Mouse (Mus musculus) left cerebral cortex, adult 8-10 months (tissue): ENCODE data around the gene Dcaf1. TPM values are rescaled to one million over a fixed set of nuclear protein-coding genes. Genes with fewer than 3 reads are reported as not detected.

Experiments
- DNase-seq, 2 experiments: peaks; one replicate each; pipeline ENCODE4 v3.0.0; 2022; ENCODE audit warnings: low spot score in 2 of 2
- total RNA-seq, 4 experiments: library from RNA; stranded (reverse); gene quantifications; 2 replicates each; pipeline ENCODE4 v1.2.4; 2022

The Dcaf1 gene
- total RNA-seq, 4 experiments from 2014 or later = 29.7 to 34.9 (median 32.1) TPM

DNA sequence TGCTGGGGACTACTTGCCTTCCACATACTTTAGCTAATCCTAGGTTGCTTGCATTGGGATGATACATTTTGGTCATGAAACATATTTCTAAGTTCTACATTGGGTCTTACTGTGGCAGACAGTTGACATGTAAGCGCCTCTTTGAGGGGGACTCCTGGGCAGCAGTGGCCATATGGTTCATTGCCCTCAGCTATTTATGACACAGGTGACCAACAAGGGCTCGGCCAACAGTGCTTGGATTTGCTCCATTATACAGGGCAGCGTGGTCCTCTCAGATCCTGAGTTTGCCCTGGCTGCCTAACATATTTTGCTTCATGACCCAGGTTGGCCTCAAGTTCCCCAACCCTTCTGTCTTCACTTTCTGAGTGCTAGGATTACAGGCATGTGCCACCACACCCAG is 55.0 kb downstream of the Dcaf1 start:
- no peak for DNase-seq

DNA sequence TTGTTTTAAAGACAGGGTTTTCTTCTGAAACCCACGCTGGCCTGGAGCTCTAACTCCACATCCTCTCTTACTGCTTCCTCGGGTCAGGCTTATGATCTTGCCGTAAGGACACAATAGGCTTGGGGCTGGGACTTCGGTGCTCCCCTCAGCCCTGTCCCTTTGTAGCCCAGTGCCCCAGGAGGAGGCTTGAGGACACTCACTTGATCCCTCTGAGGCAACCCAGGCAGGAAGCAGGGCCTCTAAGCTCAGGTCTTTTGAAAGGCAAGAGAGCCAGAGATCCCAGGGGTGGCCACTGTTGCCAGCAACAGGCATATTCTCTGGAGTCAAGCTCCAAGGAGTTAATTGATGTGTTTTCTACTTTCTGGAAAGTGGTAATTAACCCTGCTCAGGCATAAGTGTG is 57.8 kb downstream of the Dcaf1 start:
- no peak for DNase-seq

DNA sequence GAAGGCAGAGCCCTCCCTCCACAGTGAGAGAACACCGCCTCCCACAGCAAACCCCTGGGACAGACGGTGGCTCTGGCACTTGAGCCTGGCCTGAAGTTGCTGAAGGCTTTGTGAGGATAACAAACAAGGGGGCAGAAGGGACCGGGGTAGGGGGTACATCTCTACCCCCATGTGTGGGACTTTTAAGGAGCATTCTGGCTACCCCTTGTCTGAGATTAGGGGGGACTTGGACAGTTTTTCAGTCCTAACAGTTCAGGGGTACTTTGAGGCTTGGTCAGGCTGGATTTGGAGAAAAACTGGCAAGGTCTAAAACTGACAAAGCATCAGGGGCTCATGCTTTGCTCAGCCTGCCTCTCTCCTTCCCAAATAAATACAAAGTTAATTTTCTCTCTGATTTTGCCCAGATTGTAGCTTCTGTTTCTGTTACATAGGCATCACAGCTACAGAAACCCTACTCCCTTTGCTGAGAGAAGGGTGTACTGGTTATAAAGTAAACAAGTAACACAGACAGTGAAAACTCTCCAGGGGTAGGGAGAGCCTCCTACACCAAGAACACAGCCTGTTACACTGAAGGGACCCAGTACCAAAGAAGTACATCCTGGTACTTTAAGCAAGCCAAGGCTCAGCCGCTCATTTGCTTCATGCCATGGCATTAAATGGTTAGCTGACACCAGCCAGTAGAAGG is 59.5 kb downstream of the Dcaf1 start:
- no peak for DNase-seq

DNA sequence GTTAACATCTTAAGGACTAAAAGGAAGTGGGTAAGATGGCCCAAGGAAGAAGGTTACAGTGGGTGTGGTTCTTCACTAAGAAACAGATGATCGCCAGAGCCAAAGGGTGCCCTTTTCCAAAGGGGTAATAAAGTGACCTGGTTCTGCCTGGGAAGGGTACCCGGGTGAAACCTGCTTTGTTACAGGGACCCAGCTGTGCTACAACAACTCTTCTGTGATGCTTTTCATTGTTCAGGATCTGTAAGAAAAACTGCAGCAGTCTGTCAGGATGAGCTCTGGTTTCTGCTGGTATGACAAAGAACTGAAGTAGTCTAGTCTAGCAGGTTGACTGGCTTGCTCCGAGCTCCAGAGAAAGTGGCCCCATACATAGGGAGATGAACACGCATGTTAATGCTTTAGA is 60.5 kb downstream of the Dcaf1 start:
- DNase-seq = no peak

DNA sequence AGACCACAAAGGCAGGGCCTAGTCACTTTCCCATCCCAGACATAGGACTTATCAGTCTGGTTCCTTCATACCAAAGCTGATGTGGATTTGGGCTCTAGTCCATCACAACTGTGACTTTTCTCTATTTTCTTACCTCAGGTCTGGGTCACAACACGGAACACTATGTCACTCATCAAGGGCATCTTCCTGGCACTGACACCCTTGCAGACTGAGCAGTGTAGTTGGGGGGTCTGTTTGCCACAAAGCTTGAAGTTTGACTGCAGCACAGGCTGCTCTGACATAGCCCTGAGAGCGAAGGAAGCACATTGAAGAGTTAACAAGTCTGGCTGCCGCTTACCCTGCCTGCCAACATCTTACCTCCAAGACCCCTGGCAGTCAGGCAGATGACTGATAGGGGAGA is 61.4 kb downstream of the Dcaf1 start:
- no peak for DNase-seq

DNA sequence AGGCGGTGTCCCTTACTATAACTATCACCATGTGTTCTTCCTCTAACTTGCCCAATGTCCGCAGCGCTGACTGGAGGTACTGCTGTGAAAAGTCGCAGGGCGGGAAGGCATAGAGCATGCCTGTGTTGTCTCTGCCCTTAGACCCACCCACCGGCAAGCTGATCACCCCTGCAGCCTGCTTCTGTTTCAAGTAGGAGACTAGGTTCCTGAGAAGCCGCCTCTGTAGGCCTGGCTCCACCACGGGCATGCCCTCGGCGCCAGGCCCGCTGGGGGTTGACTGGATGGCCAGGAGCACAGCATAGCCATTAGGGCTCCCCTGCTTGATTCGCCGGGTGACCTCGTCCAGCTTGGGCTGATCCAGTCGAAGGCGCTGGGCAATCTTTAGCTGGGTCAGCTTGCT is 62.6 kb downstream of the Dcaf1 start:
- DNase-seq = no peak

DNA sequence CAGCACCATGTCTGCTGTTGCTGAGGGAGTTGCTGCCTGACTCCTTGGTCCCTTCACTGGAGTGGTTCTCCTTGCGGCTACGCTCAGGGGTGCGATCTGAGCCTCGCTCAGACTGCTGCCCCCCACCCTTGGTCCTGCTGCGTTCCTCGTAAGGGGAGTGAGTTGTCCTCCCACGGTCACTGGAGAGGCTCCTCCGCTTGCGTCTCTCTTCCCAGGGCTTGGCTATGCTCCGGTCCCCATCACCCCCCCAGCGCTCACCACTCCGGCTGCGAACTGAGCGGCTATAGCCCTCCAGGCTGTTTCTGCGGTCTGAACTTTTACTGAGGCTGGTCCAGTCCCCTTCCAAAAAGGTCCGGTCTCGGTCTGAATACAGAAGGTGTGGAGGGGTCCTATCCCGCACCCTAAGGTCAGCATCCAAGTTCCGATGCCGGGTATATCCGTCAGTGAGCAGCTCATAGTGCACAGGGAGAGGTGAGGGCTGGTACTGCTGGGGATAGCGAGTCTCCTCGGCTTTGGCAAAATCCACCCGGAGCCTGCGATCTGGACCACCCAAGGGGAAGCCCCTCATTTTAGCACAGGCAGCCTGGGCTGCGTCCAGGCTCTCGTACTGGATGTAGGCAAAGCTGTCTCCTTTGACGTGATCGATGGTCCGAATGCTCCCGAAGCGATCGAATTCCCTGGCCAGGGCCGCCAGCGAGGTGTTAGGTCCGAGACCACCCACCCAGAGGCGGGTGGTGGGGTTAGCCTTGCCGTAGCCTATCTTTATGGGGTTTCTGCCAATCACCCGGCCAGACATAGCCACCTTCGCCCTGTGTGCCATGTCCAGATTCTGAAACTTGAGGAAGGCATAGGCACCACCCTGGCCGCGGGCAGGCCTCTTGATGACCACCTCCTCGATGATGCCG is 63.6 kb downstream of the Dcaf1 start:
- no peak for DNase-seq

DNA sequence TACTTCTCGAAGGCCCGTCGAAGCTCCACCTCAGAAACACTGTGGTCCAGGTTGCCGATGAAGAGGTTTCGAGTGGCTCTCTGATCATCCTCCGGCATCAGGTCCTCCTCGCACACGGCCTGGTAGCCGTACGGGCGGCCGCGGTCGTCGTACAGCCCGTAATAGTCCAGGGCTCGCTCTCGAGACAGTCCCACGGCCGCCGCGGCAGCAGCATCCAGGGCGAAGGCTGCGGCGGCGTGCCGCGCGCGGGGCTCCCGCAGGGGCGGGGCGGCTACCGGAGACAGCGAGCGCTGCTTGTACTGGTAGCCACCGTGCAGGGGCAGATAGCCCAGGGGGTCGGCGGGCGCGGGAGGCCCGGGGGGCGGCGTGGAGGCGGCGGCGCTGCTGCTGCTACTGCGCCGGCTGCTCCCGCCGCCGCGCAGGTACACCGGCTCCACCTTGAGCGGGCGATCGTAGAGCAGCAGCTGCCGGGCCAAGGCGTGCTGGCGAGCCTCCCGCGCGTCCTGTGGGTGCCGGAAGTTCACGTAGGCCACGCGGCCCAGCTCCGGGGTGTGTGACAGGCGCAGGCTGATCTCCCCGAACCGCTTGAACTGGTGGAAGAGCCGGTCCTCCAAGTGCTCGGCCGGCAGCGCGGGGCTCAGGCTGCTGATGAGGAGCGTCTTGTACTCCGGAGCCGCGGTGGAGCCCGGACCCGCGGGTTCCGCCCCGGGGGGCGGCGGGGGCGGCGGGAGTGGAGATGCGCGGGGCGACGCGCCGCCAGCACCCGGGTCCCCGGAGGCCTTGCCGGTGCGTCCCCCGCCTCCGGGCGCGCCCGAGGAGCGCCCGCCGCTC is 64.4 kb downstream of the Dcaf1 start:
- peak in 1 of 2 experiments; percentile 43 for DNase-seq

DNA sequence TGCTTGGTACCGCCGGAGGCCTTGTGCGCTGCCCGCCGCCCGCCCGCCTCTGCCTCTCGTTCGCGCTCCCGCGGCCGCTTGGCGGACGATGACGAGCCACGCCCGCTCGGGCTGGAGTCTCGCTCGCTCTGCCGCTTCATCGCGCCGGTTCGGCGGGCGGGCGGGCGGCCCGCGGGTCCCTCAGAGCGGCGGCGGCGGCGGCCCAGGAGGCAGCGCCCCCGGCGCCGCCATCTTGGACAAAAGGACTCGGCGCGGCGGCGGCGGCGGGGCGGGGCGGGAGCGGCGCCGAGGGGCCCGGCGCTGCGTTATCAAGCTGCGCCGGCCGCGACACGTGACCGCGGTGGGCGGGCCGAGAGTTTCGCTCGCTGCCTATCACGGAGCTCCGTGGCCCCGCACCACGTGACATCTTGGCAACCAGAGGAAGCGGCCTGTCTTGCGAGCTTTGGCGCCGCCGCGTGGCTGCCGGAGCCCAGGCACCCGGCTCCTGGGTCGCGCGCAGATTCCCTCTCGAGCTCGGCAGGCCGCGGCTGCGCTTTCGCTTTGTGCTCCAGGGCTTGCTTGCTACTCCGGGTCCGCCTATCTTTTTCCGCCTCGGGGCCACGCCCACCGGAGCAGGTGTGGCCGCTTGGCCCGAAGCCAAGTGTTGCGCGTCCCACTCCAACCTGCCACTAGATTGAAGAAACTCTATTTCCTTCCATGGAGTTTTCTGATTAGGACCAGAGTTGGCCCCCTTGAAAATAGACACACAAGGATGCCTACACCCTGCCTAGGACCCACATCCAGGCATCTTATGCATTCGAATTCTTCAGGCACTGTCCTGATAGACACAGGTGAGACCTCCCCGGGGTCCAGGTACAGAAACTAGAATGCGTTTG is 65.4 kb downstream of the Dcaf1 start, which contains the start of gene Rbm15b:
Gene Rbm15b, minus strand, starts transcription at position 601 of the 875 bp plus-strand sequence.
- peak; percentile 94 to 98 for DNase-seq

DNA sequence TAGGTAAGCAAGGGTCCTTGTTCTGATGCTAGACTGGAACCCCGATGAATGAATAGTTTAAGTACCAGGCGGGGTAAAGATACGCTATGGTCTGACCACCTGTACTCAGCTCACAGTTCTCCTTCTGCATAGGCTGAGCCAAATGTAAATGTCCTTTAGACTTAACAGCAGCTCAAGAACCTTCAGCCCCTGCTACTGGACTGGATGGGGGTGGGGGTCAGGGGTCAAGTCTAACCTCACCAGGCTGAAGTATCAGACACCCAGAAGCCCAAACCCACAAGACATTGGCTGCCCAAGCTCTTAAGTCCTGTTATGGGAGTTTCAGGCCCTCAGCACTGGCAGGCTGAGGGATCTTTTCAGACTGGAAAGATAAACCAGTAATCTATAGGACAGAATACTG is 66.7 kb downstream of the Dcaf1 start:
- DNase-seq = no peak

DNA sequence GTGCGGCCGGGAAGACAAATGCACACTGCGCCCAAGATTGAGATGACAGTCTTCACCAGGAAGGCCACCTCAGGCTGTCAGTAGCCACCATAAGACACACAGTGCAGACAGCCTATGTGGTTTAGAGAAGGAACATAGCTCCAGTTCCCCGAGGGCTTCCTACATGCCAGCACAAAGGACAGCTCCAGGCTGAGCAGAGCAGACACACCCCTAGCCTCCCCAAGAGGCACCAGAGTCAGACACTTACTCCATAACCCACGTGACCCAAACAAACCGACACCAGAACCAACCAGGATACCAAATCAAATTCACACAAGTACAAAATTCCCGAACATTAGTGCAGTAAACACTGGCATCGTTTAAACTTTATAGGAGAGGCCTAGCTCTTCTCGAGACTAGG is 67.6 kb downstream of the Dcaf1 start:
- no peak for DNase-seq

DNA sequence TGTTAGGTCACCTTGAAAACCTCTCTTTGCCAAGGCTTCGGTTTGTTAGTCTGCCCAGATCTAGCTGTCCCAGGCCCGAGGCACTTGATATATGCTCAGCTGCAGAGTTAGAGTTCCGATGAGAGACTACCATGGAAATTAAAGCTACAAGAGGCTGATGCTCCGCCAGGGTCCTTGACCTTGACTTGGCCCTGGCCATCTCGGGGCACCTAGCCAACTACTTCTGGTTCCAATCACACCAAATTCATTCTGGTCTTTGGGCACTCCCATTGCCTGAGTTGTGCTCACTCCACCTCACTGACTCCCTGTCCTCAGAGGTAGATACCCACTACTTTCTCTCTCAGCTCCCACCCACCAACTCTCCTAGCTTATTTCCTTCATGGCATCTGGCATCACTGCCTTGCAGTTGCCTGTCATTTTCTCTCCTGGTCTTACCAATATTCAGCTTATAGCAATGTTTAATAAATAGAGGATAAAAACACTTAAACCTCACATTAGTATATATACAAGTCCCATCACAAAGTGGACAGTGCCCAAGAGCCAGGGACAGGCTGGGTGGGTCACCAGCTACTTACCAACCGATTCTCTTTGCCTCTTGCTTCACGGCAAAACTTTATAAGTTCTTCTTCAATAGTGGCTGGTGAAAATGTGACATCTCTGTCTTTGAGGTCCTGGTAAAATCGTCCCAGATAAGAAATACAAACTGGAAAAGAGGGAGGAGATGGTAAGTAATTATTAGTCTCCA is 69.0 kb downstream of the Dcaf1 start:
- DNase-seq = peak in 1 of 2 experiments; percentile 29

DNA sequence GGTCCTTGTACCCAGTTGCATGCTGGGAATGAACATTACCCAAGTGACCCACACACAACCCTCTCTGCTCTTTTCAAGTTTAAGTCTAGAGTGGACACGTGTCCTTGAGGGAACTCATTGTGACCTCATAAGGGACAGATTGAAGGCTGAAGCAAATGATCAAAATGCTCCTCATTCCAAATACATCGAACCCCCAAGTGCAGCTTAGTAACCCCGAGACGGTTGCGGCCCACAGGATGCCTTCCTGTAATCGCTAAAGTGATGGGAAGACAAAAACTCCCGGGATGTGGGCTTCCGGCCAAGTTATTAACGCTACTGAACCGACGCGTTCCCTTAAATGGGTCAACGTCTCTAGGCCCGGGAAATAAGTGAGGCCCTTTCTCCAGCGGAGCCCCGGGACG is 69.7 kb downstream of the Dcaf1 start:
- DNase-seq = no peak

DNA sequence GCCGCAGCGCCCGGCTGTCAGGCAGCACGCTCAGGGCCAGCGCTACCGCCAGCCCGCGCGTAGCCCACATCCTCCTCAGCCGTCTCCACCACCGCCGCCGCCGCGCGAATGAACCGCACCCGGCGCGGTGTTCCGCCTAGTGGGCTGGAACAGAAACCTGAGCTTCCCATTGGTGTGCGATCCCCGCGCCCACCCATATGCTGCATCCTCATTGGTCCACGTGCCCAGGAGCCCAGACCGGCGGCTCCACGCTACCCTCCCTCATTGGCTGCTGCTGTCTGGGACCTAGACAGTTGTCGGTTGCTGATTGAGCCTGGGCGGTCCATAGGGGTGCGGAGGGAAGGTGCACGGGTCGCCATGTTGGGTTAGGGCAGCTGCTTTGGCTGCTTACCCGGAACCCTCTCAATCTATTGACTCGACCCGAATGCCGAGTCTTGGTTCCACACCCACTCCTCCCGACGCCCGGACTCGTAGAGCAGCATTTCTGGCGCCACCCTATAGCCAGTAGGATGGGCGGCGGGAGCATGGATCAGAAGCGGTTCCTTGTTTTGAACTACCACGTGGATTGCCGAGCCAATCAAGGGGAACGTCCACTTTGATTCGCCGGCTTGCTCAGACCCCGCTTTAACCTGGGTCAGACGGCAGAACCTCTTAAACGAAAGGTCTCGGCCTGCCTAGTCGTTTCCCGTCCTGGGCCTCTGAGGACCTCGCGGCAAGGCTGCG is 70.3 kb downstream of the Dcaf1 start, which contains the start of gene Manf:
Gene Manf, minus strand, starts transcription at position 151 of the 723 bp plus-strand sequence.
- DNase-seq = peak; percentile 95 to 99

DNA sequence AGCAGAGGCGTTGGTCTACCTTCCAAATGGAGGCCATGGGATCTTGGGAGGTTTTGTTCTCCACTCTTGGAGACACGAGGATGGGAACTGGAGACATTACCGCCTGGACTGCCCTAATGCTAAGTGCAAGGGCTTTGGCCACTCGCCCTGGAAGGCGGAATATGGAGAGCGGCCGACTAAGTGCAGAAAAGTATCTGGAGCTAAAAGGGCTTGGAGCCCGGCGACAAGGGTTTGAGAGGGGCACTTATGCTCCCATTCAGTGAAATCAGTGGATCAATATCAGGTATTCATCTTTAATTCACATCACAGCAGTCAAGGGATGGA is 70.8 kb downstream of the Dcaf1 start:
- DNase-seq = no peak

DNA sequence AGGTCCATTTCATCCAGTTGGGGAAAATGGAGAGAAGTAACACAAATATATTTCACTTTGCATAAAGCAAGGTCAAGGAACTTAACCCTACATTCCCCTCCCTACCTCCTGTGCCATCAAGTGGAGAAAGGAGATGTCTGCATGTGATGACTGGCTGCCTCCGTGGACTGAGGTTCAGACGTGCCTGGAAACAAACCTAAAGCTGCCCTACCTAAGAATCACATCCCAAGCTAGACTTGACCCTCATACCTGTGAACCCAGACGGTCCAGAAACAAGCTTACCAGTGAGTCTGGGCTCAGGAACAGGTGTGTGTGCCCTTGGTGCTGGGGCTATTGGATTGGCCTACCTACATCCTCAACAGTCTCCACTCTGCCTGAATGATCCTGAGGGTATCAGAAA is 71.7 kb downstream of the Dcaf1 start:
- DNase-seq = no peak

DNA sequence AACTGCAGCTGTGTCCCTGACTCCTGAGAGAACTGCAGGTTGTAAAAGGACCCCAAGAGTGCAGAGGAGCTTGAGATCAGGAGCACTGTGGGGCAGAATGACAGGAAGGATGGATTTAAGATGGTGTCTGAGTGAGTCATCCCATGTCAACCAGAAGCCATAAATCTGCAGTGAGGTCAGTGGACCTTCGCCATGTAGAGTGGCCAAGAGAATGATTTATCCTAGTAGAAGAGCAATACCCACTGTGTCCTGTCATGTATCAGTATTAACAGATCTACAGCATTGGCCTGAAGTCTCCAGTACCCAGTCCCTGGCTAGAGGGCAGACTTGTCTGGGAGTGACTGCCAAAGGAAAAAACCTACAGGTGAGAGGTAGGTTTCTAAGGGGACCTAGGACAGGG is 77.2 kb downstream of the Dcaf1 start:
- no peak for DNase-seq

DNA sequence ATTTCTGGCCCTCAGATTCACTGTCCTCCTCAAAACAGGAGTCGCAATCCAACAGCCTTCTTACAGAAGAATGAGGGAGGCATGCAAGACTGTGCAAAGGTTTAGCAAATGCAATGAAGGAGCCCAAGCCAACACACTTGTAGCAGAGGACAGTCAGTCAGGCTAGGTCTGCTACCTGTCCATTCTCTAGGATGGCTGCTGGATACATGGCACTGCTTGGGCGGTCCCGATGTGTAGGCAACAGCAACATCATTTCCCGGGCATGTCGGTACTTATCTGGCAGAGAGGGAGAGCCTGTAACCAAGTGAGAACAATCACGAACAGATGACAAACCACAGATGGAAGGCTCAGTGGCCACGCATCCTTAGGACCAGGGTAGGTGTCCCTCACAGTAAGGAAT is 79.9 kb downstream of the Dcaf1 start:
- no peak for DNase-seq

DNA sequence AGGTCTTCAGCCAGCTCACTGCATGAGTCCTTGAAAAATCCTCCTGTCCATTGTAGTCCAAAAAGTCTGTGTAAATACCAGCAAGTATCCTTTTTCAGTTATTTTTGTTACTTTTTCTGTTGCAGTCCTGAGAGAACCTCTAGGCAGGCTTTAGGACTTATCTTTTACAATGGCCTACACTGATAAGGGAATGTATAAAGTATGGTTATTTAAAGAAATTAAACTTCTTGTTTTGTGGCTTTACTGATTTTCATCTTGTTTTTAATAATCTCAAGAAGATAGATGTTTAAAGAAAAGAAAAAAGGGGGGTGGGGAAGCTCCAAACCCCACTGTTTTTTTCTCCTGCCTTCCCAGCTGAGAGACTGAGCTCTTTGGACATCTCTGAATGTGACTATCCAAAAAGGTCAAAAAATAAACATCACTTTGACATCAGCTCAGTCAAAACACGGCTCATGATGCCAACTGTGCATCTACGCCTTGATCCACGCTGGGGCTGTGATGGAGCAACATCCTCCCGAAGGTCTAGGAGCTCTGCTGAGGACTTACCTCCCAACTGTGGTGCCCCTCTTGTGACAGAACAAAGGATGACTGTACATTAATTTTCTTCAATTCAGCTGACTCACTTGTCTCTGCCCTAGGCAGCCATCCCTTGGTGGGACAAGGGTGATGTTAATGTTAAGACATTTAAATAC is 81.6 kb downstream of the Dcaf1 start:
- no peak for DNase-seq
